8 mouse cellular contexts compared by ENCODE assay signal in the genomic region with DNA sequence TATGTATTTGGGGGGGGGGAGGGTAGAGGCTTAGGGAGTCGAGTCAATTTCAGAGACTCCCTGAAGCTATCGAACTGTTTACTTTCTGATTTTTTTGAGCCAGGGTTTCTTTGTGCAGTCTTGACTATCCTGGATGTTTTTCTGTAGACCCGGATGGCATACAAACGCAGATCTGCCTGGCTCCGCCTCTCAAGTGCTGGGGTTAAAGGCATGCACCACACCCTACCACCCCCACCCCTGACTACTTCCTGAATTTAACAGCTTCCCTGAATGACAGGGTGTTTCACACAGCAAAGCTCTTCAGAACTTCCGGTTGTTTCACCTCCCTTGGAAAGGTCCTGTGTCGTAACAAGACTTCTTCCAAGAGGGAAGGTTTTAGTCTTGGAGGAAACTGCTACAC. TPM values are rescaled to one million over a fixed set of nuclear protein-coding genes. Genes with fewer than 3 reads are reported as not detected.
DNase-seq lines count a peak whose midpoint lies in the region; ATAC-seq lines count a peak whose summit lies in the region.

No protein-coding gene starts in this region.

- intact Hi-C loops in left cerebral cortex, postnatal 36 days (cut with DNase I), result no loop called here
- intact Hi-C loops in left cerebral cortex, postnatal 4 days (cut with DNase I), result no loop called here

- H3K4me2 ChIP-seq in liver, embryonic 15.5 days, result peak overlapping the region; percentile 30
- no peak overlapping the region for H3K4me2 ChIP-seq in forebrain, embryonic 14.5 days (ENCODE audit: low read length)

- no peak overlapping the region for H3K27ac ChIP-seq in liver, embryonic 15.5 days (replicated peaks)
- H3K27ac ChIP-seq in forebrain, embryonic 14.5 days (ENCODE audit: low read depth, low read length), result no peak overlapping the region

- no peaks in the 10 kb centered on the region for H3K9me3 ChIP-seq in liver, embryonic 15.5 days (replicated peaks)
- H3K9me3 ChIP-seq in forebrain, embryonic 14.5 days (replicated peaks; ENCODE audit: control insufficient read depth, low read length), result no peaks in the 10 kb centered on the region

- DNase-seq in adrenal gland, postnatal 14 days, result peak; percentile 15
- DNase-seq in adrenal gland, postnatal 4 days (ENCODE audit: low spot score in 2 of 2), result no peak
- peak; percentile 9 to 12 for DNase-seq in spleen, postnatal 14 days (ENCODE audit: low spot score in 2 of 2)
- DNase-seq in left cerebral cortex, postnatal 36 days (ENCODE audit: low spot score in 2 of 2), result no peak
- DNase-seq in left cerebral cortex, postnatal 4 days, result no peak
- DNase-seq in forebrain, embryonic 14.5 days (ENCODE audit: low spot score), result no peak

- H3K27me3 ChIP-seq in liver, embryonic 15.5 days, result no peaks in the 10 kb centered on the region
- no peaks in the 10 kb centered on the region for H3K27me3 ChIP-seq in forebrain, embryonic 14.5 days (replicated peaks; ENCODE audit: control insufficient read depth, insufficient read depth, low read length)

- WGBS in liver, embryonic 15.5 days (ENCODE audit: insufficient replicate concordance), result 22% methylated on average over 7 of the region's 7 CpGs
- WGBS in forebrain, embryonic 14.5 days, result 74% methylated on average over 7 of the region's 7 CpGs

- no peak overlapping the region for H3K4me3 ChIP-seq in liver, embryonic 15.5 days (replicated peaks)
- no peak overlapping the region for H3K4me3 ChIP-seq in forebrain, embryonic 14.5 days (ENCODE audit: low read depth, low read length)

- peak; percentile 98 for ATAC-seq in activated CD4-positive, CD25-positive, alpha-beta regulatory T cell, adult 4 months
- ATAC-seq in liver, embryonic 15.5 days (ENCODE audit: insufficient read depth), result no peak
- no peak for ATAC-seq in forebrain, embryonic 14.5 days

- no peaks in the 10 kb centered on the region for H3K36me3 ChIP-seq in liver, embryonic 15.5 days (replicated peaks)
- H3K36me3 ChIP-seq in forebrain, embryonic 14.5 days (ENCODE audit: control insufficient read depth, insufficient read depth, low read length), result no peaks in the 10 kb centered on the region

- H3K4me1 ChIP-seq in liver, embryonic 15.5 days (replicated peaks), result peaks cover 5% of the 10 kb centered on the region; the same call in 1 of the 2 replicates
- H3K4me1 ChIP-seq in forebrain, embryonic 14.5 days (ENCODE audit: control insufficient read depth, insufficient read depth, low read length), result no peaks in the 10 kb centered on the region

- H3K9ac ChIP-seq in liver, embryonic 15.5 days, result no peak overlapping the region
- H3K9ac ChIP-seq in forebrain, embryonic 14.5 days (ENCODE audit: low read length), result no peak overlapping the region

RNA-seq across cellular contexts. Expression of a gene that starts 22.2 kb away (rescaled TPM):
- 14.9 and 18.8 TPM in 2 replicates for total RNA-seq in adrenal gland, postnatal 14 days (2021)
- 10 to 100 TPM; 17.4 to 23.0 TPM for total RNA-seq in adrenal gland, postnatal 4 days (2021)
- 10 to 100 TPM; 26.8 to 29.1 TPM for polyA plus RNA-seq in activated CD4-positive, CD25-positive, alpha-beta regulatory T cell, adult 4 months (2017; shearing (Covaris generic))
- 6.8 and 8.1 TPM in 2 replicates for polyA plus RNA-seq in liver, embryonic 15.5 days (2015; fragmentation: Nextera tagmentation; extraction: Ambion mirVana)
- total RNA-seq in left cerebral cortex, postnatal 36 days (2021), result 10 to 100 TPM; 15.6 to 18.4 TPM
- total RNA-seq in left cerebral cortex, postnatal 4 days (2021), result 10 to 100 TPM; 24.4 to 26.4 TPM
- 17.9 and 18.7 TPM in 2 replicates for polyA plus RNA-seq in forebrain, embryonic 14.5 days (2014; fragmentation: Nextera tagmentation; extraction: Ambion mirVana)

RNA-seq across cellular contexts. Expression of a gene that starts 25.7 kb away (rescaled TPM):
- total RNA-seq in adrenal gland, postnatal 14 days (2021), result 16.4 and 17.5 TPM in 2 replicates
- 10 to 100 TPM; 20.3 to 23.4 TPM for total RNA-seq in adrenal gland, postnatal 4 days (2021)
- 1 to 10 TPM; 1.4 to 1.7 TPM for polyA plus RNA-seq in activated CD4-positive, CD25-positive, alpha-beta regulatory T cell, adult 4 months (2017; shearing (Covaris generic))
- 2.7 and 3.1 TPM in 2 replicates for polyA plus RNA-seq in liver, embryonic 15.5 days (2015; fragmentation: Nextera tagmentation; extraction: Ambion mirVana)
- total RNA-seq in left cerebral cortex, postnatal 36 days (2021), result 10 to 100 TPM; 53.4 to 55.7 TPM
- 10 to 100 TPM; 86.3 to 91.7 TPM for total RNA-seq in left cerebral cortex, postnatal 4 days (2021)
- 7.1 and 9.4 TPM in 2 replicates for polyA plus RNA-seq in forebrain, embryonic 14.5 days (2014; fragmentation: Nextera tagmentation; extraction: Ambion mirVana)

Comparison
In these comparisons a context has a peak if more than half of its experiments do, and no peak if none do; other contexts are left out.
1. DNase-seq: peak in adrenal gland, postnatal 14 days (single experiment) and spleen, postnatal 14 days (2 of 2); none in adrenal gland, postnatal 4 days (0 of 2), left cerebral cortex, postnatal 36 days (0 of 2), left cerebral cortex, postnatal 4 days (single experiment) and forebrain, embryonic 14.5 days (single experiment).